Mouse (Mus musculus) neural tube, embryonic 11.5 days (tissue): Measurements from ENCODE around the gene 1700025G04Rik. TPM values are rescaled to one million over a fixed set of nuclear protein-coding genes. Genes with fewer than 3 reads are reported as not detected.

Experiments
- ATAC-seq: fragments of 200-750 bp; cut with Nextera tagmentation; 2 replicates; pipeline ENCODE4 v1.8.0; 2017; ENCODE audit warnings: moderate number of reproducible peaks, mild to moderate bottlenecking, moderate TSS enrichment, moderate library complexity; ENCODE audit not compliant: insufficient read depth, low FRiP score, low TSS enrichment
- DNase-seq: peaks from one replicate; pipeline ENCODE4 v3.0.0-alpha.2; 2015; ENCODE audit warnings: low spot score
- H3K27ac ChIP-seq: fragments of 300-500 bp; sonication (generic); 2 replicates; pipeline ENCODE4 v1.5.1; 2014; ENCODE audit warnings: low read depth, mild to moderate bottlenecking, low read length
- H3K27me3 ChIP-seq: fragments of 300-500 bp; sonication (generic); 2 replicates; pipeline ENCODE4 v1.6.1; 2014; ENCODE audit warnings: mild to moderate bottlenecking, low read length, mixed read lengths; ENCODE audit not compliant: control insufficient read depth, insufficient read depth
- H3K36me3 ChIP-seq: fragments of 300-500 bp; sonication (generic); 2 replicates; pipeline ENCODE4 v1.6.1; 2014; ENCODE audit warnings: mild to moderate bottlenecking, low read length, moderate library complexity, mixed read lengths; ENCODE audit not compliant: control insufficient read depth, insufficient read depth
- H3K4me1 ChIP-seq: fragments of 300-500 bp; sonication (generic); 2 replicates; pipeline ENCODE4 v1.6.1; 2014; ENCODE audit warnings: low read length, mixed read lengths; ENCODE audit not compliant: control insufficient read depth, insufficient read depth
- H3K4me2 ChIP-seq: fragments of 300-500 bp; sonication (generic); 2 replicates; pipeline ENCODE4 v1.6.1; 2014; ENCODE audit warnings: low read depth, mild to moderate bottlenecking, moderate library complexity
- H3K4me3 ChIP-seq: fragments of 300-500 bp; sonication (generic); 2 replicates; pipeline ENCODE4 v1.5.1; 2014; ENCODE audit warnings: low read depth, low read length
- H3K9ac ChIP-seq: fragments of 300-500 bp; sonication (generic); 2 replicates; pipeline ENCODE4 v1.6.1; 2014; ENCODE audit warnings: mild to moderate bottlenecking, low read length
- H3K9me3 ChIP-seq: fragments of 300-500 bp; sonication (generic); 2 replicates; pipeline ENCODE4 v1.6.1; 2016; ENCODE audit warnings: low read length; ENCODE audit not compliant: control insufficient read depth
- WGBS: fragments of 180-500 bp; shearing (Covaris S2); extraction: QIAGEN DNeasy Blood & Tissue Kit; methylation state at CpG from one replicate; pipeline ENCODE4 v1.1.7; 2014; 5-methylcytosine and 5-hydroxymethylcytosine counted together
- polyA plus RNA-seq: library from polyadenylated mRNA; unstranded; fragments of >200 nt; fragmentation: Nextera tagmentation; extraction: Ambion mirVana; gene quantifications from 2 replicates; pipeline ENCODE4 v1.2.1, GENCODE M21; 2014

The 1700025G04Rik gene
- polyA plus RNA-seq = 37.4 and 40.7 TPM in 2 replicates

DNA sequence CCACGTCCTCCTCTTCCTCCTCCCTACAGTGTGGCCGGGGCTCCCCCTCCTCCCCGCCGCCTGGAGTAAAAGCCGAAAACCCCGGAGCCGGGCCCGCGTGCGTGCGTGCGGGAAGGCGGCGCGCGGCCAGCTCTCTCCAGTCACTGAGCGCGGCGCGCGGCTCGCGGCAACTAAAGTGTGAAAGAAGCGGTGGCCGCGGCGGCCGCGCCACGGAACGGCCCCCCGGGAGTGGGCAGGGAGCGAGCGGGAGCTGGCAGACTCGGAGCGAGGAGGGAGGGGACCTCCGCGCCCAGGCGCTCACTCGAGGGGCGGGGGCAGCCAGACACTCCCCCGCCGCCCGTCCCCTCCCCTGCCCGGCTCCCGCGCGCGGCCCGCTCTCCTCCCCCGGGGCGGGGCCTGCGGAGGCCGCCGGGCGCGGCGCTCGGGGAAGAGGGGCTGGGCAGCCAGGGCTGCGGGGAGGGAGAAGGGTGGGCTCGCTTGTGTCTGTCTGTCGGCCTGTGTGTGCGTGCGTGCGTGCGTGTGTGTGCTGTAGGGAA, at the start of gene 1700025G04Rik:
Gene 1700025G04Rik (minus strand): TSS at position 108 of the 536 bp plus-strand sequence.
- peak; percentile 89 for ATAC-seq
- H3K4me2 ChIP-seq = peak within 1 kb of the TSS; percentile 78
- H3K4me1 ChIP-seq = peaks cover 27% of the 10 kb centered on the region
- H3K9ac ChIP-seq = peak within 1 kb of the TSS; percentile 95
- peak within 1 kb of the TSS; percentile 90 for H3K4me3 ChIP-seq
- no peaks in the 10 kb centered on the region for H3K27me3 ChIP-seq
- peak; percentile 91 for DNase-seq
- no peaks in the 10 kb centered on the region for H3K36me3 ChIP-seq
- no peaks in the 10 kb centered on the region for H3K9me3 ChIP-seq
- WGBS = under 1% methylated on average over 30 of the region's 66 CpGs
- H3K27ac ChIP-seq = peak within 1 kb of the TSS; percentile 91

DNA sequence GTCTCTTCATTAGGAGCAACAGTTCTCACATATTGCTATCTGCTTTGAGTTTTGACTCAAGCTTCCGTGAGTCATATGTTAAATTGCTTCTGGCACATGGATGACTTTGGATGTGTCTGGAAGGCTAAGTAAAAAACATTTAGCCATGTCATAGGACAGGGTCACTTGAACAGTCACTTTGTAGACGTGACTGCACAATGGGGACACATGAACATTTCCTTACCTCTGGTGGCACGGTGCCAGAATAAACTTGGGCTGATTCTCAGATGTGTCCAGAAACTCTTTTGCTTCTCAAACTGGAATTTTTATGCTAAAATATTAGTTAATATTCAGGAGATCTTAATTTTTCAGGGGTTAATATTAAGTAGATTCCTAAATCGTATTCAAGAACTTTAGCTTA, 49.6 kb upstream of the 1700025G04Rik start:
- H3K4me2 ChIP-seq = no peak overlapping the region
- no peaks in the 10 kb centered on the region for H3K27me3 ChIP-seq
- H3K4me3 ChIP-seq = no peak overlapping the region
- 86% methylated on average over 4 of the region's 4 CpGs for WGBS
- DNase-seq = no peak
- no peaks in the 10 kb centered on the region for H3K9me3 ChIP-seq
- no peak for ATAC-seq
- no peaks in the 10 kb centered on the region for H3K36me3 ChIP-seq
- no peak overlapping the region for H3K27ac ChIP-seq
- H3K9ac ChIP-seq = no peak overlapping the region
- H3K4me1 ChIP-seq = no peaks in the 10 kb centered on the region

DNA sequence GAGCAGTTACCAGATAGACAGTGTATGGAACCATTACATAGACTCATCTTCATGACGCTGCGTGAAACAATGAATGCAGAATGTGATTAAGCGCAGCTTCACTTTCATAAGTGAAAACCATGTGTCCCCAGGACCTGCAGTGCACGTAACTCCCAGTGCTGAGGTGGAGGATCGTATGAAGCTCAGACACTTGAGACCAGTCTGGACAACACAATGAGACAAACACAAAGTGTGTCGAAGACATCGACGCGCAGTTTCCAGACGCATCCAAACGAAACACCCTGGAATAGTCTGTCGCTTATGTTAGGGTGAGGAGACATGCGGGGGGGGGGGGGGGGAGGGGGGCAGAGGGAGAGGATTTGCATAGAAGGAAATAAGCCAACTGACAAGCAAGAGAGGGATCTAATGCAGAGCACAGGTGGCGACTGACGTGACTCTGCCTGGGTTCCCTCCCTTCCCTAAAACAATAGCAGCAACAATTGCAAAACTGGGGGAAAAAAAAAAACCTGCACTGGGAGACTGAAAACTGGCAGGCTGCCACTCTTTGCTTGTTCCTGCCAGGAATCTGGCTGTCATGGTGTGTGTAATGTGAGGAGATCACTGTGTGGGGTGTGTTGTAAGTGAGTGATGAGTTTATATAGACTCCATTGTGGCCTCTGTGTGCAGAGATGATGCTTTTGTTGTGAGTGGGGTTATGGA, 40.3 kb upstream of the 1700025G04Rik start:
- no peaks in the 10 kb centered on the region for H3K36me3 ChIP-seq
- no peak overlapping the region for H3K4me2 ChIP-seq
- H3K9ac ChIP-seq = no peak overlapping the region
- H3K9me3 ChIP-seq = no peaks in the 10 kb centered on the region
- 84% methylated on average over 14 of the region's 15 CpGs for whole genome bisulfite sequencing
- no peaks in the 10 kb centered on the region for H3K27me3 ChIP-seq
- DNase-seq = no peak
- H3K4me1 ChIP-seq = no peaks in the 10 kb centered on the region
- ATAC-seq = no peak
- no peak overlapping the region for H3K4me3 ChIP-seq
- H3K27ac ChIP-seq = no peak overlapping the region

DNA sequence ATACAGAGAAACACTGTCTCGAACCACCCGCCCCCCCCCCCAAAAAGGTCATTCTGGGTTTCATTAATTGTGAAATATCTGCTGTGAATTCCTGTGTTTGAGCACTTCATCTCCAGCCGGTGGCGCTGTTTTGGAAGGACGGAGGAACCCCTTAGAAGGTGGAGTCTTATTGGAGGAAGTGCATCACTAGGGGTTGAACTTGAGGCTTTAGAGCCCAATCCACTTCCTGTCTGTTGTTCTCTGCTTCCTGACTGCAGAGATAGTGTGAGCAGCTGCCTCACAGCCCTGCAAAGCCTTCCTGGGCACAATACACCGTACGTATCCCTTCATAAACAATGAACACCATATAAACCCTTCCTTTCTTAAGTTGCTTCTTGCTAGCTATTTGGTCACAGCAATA, 35.5 kb upstream of the 1700025G04Rik start:
- Histone ChIP-seq H3K9ac (no peak overlapping the region), H3K9me3 (no peaks in the 10 kb centered on the region), H3K27me3 (no peaks in the 10 kb centered on the region), H3K4me3 (no peak overlapping the region), H3K36me3 (no peaks in the 10 kb centered on the region), H3K4me2 (no peak overlapping the region), H3K4me1 (no peaks in the 10 kb centered on the region), H3K27ac (no peak overlapping the region)
- 96% methylated on average over 7 of the region's 7 CpGs for WGBS
- DNase-seq = no peak
- ATAC-seq = no peak

DNA sequence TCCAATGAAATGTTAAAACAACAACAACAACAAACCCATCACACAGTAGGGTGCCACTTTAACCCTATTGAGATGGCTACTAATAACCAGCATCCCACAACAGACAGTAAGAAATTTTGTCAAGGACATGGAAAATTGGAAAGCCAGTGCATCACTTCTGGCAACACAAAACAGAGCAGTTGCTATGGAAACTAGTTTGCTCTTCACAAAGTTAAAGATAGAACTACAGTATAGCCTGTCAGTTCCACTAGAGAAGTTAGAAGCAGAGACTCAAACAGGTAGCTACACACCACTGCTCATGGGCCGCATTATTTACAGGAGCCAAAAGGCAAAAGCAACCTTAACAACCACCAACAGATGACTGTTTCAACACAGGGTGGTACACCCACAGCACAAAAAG, 20.2 kb upstream of the 1700025G04Rik start:
- no peak for DNase-seq
- no peak for ATAC-seq
- 91% methylated on average over 1 of the region's 1 CpGs for WGBS

DNA sequence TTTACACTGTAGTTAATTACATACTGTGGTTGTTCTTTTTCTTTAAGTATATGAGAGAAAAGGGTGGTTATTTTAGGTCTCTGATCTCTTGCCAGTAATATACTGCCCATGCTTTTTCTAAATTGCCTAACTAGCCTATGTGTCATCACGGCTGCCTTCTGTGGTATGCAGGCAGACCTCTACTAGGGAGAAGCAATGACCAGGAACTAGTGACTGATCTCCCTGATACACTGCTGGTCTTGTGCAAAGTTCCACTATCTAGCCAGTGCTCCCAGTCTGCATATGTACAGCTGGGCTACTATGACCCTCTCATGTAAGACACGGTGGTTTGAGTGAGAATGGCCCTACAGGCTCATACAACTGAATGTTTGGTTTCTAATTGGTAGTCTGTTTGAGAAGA, 16.2 kb upstream of the 1700025G04Rik start:
- Histone ChIP-seq H3K9me3 (no peaks in the 10 kb centered on the region), H3K4me1 (no peaks in the 10 kb centered on the region), H3K4me3 (no peak overlapping the region), H3K4me2 (no peak overlapping the region), H3K9ac (no peak overlapping the region), H3K27ac (no peak overlapping the region), H3K36me3 (no peaks in the 10 kb centered on the region), H3K27me3 (no peaks in the 10 kb centered on the region)
- 78% methylated on average over 2 of the region's 2 CpGs for WGBS
- ATAC-seq = no peak
- no peak for DNase-seq

More for the DNA sequence above, 20.2 kb upstream of the 1700025G04Rik start:
- Histone ChIP-seq H3K4me1 (no peaks in the 10 kb centered on the region), H3K9me3 (no peaks in the 10 kb centered on the region), H3K4me3 (no peak overlapping the region), H3K27me3 (no peaks in the 10 kb centered on the region), H3K9ac (no peak overlapping the region), H3K27ac (no peak overlapping the region), H3K36me3 (no peaks in the 10 kb centered on the region), H3K4me2 (no peak overlapping the region)

DNA sequence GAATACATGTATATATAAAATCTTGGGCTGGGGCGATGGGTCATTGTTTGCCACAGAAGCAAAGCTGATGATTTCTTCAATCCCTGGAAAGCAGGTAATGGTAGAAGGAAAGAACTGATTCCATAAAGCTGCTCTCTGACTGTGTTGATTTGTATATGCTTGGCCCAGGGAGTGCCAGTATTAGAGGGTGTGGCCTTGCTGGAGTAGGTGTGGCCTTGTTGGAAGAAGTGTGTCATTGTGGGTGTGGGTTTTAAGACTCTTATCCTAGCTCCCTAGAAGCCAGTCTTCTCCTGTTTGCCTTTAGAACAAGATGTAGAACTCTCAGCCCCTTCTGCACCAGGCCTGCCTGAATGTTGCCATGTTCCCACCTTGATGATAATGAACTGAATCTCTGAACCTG, 15.3 kb upstream of the 1700025G04Rik start:
- Histone ChIP-seq H3K4me2 (no peak overlapping the region), H3K36me3 (no peaks in the 10 kb centered on the region), H3K4me3 (no peak overlapping the region), H3K27me3 (no peaks in the 10 kb centered on the region), H3K9ac (no peak overlapping the region), H3K27ac (no peak overlapping the region), H3K4me1 (no peaks in the 10 kb centered on the region), H3K9me3 (no peaks in the 10 kb centered on the region)
- DNase-seq (no peak), ATAC-seq (no peak)
- 96% methylated on average over 1 of the region's 1 CpGs for WGBS

DNA sequence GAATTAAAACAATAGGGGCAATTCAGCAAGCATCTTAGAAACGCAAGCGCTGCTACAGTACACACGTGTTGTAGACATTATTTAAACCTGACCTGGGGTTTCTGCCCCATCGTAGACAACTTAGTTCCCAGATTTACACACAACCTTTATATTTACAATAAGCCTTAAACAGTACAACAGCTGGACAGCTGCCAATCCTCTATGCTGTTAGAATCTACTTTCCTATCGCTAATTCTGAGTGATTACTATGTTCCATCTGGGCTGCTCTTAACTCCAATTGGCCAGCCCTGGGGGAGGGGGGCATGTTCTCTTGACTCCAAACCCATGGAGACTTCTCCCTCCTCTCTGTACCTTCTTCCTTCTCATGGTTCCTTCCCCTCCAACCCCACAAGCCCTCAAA, 11.8 kb upstream of the 1700025G04Rik start:
- Histone ChIP-seq H3K4me3 (no peak overlapping the region), H3K27ac (no peak overlapping the region), H3K9ac (no peak overlapping the region), H3K4me2 (no peak overlapping the region), H3K36me3 (no peaks in the 10 kb centered on the region), H3K4me1 (no peaks in the 10 kb centered on the region), H3K9me3 (no peaks in the 10 kb centered on the region), H3K27me3 (no peaks in the 10 kb centered on the region)
- no peak for ATAC-seq
- WGBS = 65% methylated on average over 5 of the region's 5 CpGs
- DNase-seq = no peak

DNA sequence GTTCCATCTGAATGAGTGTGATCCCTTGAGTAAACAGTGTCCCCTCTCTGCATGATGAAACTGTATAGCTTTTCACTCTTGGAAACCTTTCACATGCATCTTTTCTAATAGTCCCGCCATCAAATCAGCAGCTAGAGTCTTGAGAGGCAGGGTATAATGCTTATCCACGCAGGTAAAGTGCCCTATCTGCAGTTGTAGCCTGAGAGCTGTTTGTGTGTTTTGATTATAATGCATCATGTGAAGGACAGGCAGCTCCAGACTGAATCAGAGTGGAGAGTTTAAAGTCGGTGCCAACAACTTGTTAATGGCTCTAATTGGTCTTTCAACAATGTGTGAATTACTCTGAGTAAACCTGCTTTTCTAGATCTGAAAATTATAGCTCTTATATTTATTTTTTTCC, 6.1 kb upstream of the 1700025G04Rik start:
- ATAC-seq = no peak
- Histone ChIP-seq H3K36me3 (no peaks in the 10 kb centered on the region), H3K4me2 (no peak overlapping the region), H3K27ac (no peak overlapping the region), H3K4me3 (no peak overlapping the region), H3K9ac (no peak overlapping the region), H3K4me1 (no peaks in the 10 kb centered on the region), H3K27me3 (no peaks in the 10 kb centered on the region), H3K9me3 (no peaks in the 10 kb centered on the region)
- no peak for DNase-seq
- WGBS = 43% methylated on average over 3 of the region's 3 CpGs
